Mouse (Mus musculus) CD8-positive naive resting alpha-beta T cell, adult 57 days (primary cell): ENCODE results near the gene Mroh2b. TPM values are rescaled to one million over a fixed set of nuclear protein-coding genes. Genes with fewer than 3 reads are reported as not detected.

Experiments
- total RNA-seq: library from RNA; stranded (reverse); gene quantifications from one replicate; pipeline ENCODE4 v1.2.4, GENCODE M21; 2023

Mroh2b gene
- not detected for total RNA-seq

GRCm38 (mm10) chr15:4898437-4898836, at the start of gene Mroh2b:
Gene Mroh2b, plus strand, starts transcription at chr15:4898737.

Other genes with a start within 250 kb of the Mroh2b start
- gene C6, start 171.6 kb upstream of the Mroh2b start, total RNA-seq: 0.49 TPM
- gene C7, start 165.0 kb downstream of the Mroh2b start, total RNA-seq: not detected
- 88.0 TPM for gene Card6, start 209.8 kb downstream of the Mroh2b start, total RNA-seq
- gene Rpl37, start 217.9 kb downstream of the Mroh2b start, total RNA-seq: 1,168 TPM
- 25.7 TPM for gene Prkaa1, start 245.1 kb downstream of the Mroh2b start, total RNA-seq